Mouse (Mus musculus): ENCODE measurements around the gene Nudt16l1.

The Nudt16l1 gene

DNA sequence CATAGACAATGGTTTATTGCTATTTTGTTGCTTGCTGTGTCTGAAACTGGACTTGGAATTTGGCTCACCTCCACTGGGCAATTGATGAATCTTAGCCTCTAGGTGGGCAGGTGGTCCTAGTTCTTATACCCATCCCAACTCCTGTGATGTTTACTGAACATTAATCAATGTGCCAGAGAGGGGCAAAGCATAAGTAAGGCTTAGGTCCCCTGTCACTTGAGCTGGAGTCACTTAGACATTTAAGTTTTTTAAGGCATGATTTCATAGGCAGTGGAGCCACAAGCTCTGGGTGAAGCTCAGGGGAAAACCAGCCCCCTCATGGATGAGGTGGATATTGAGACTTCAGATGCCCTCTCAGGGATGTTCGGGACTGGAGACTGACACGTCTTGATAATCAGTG lies at the start of gene Nudt16l1:
Nudt16l1 (plus strand) TSS at position 301 of the 400 bp plus-strand sequence.
- DNase-seq (ENCODE audit: low read depth): no peak

- no peak for DNase-seq (ENCODE audit: low read depth)
Measured at GRCm38 (mm10) chr16:4890201-4890709, 48.3 kb upstream of the Nudt16l1 start.

DNA sequence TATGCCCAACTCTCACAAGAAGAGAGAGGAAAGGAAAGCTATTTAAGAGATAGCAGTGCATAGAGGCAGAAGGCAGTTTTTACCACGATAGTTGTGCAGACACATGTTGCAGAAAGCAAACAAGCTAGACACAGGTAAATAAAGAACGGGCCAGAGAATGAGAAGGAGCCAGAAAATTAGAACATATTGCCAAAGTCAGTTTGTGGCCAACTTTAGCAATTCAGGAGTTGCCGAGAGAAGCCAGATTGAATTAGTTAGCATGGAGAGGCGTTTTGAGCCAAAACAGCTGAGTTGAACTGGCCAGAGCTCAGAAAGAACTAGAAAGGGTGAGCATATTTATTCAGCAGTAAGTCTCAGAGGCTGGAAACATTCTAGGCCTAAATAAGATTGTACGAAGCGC lies 46.4 kb upstream of the Nudt16l1 start:
- DNase-seq (ENCODE audit: low read depth): no peak

DNA sequence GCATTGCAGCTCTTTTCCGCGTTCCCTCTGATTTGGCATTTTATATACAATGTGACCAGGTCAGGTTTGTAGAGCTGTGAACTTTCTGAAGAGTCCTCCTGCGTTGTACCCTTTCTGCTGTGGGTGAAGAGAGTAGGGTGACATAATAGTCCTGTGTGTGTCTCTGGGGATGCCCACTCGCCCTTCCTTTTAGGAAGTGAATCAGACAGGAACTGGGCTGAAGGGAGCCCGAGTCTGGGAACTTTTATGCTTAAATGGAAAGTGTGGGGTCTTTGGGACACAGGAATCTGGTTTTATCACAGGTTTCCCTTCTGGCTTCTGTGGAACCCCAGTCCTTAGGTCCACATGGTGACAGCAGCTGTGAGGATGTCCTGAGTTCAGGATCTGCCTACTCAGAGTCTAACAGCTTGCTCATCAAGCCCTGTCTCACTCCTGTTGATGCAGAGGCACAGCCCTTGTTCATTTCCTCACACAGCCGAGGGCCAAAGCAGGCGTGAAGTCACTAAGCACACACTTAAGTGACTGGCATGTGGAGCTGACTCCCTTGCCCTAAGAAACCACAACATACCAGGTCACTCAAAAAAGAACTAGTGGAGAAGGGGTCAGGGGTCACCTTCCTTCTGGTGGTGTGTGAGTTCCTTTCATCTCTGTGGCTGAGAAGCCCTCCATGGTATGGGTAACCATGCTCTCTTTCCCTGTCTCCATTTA lies 44.2 kb upstream of the Nudt16l1 start:
- no peak for DNase-seq (ENCODE audit: low read depth)

DNA sequence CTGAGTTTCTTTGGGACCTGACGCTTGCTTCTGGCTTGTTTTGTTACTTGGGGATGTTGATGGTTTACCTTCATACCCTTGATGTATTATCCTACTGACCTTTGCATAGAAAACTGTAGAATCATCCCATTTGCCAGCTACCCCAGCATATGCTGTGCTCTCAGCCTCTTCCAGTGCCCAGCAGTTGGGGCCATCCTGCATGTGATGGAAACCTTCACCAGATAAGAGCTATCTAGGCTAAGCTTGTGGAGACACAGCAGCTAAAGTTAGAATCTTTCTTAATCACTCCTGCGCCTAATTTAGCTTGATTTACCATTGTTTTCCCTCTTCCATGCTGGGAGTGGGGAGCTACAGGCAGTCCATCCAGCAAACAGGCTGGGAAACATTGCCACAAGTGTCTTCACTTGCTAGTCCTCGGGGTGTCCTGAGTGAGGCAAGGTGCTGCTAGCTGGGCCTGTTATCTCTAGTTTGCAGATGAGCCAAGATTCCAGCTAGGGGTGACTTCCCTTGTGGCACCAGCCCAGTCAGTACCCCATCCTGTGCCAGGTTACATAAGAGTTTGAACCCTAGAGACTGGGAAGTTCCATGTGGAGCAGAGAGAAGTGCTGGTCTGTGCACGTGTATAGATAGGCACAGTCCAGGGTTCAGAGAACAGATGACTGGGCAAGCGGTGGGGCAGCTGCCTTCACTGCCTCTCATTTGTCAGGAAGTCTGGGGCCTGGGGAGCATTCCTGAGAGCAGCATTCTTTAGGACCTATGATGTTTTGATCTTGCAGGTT lies 42.1 kb upstream of the Nudt16l1 start:
- no peak for DNase-seq (ENCODE audit: low read depth)

DNA sequence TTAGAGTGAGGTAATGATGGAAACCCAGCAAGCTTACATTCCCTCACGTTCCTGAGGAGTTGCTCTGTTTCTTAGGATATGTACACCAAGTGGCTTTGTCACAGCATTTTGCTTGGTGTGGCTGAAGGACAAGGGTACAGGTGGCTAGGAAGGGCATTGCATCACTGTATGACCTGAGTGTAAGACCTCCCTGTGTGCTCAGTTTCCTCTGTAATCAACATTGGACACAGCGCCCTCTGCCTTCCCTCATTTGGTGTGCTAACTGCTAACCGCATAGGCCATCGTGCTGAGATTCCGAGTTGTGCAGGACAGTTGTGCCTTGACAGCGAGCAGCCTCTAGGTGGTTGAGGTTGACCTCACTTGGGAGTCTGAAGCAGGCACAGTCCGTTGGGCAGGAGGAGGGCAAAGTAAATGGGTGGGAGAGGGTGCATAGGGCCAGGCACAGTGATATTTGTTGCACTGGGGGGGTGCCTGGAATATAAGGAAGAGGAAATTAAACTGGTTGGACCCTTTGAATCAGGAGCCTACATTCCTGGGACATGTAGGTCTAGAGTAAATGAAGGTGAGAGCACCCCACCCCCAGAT lies 41.3 kb upstream of the Nudt16l1 start:
- DNase-seq (ENCODE audit: low read depth): no peak

DNA sequence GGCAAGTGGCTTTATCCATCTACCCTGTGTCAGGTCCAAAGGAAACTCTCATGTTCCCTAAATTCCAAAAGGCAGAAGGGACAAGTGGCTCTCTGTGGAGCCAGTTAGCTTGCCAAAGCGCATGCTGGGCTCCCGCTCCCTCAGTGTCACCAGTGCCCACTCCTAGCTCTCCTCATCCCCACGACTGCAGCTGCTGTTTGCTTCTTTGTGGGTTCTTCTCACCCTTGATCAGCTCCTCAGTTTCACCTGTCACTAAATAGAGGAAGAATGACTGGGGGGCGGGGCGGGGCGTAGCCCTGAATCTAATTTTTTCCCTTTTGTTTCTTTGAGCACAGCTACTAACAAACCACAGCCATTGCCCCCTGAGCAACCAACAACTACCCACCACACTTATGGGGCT lies 39.7 kb upstream of the Nudt16l1 start:
- DNase-seq (ENCODE audit: low read depth): no peak

DNA sequence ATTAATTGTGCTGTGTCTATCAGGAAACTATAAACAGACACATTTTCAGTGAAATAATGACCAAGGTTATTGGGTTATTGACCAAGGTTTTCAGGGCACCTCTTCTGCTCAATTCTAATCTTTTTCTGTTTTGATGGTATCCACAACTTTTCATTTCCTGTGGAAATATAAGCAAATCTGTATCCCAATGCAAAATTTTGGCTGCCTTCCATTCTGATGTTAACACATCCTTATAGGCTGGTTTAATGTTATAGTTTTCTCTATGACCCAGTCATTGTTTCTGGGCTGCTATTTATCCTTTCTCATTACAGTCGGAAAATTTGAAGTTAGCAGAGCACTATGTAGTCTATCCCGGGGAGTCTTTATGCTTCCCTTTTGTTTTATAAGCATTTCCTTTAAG lies 38.9 kb upstream of the Nudt16l1 start:
- DNase-seq (ENCODE audit: low read depth): no peak

DNA sequence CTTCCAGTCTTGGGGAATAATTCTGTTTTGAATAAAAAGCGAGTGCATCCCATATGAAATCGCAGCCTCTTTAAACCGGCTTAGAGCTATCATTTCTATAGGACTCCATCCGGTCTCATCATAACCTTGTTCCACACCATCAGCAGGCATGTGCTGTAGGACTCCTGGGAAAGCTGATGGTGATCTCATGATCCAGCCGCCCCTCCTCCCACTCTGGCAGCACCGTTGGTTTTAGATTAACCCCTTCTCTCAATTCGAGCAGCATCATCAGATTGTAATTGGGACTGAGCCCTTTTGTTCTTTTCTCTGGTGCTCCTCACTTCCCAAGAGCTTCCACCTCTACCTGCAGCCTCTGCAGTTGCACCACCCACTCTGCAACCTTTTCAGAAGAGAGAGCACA lies 37.4 kb upstream of the Nudt16l1 start:
- DNase-seq (ENCODE audit: low read depth): no peak

GRCm38 (mm10) chr16:4902390-4902789 lies 36.2 kb upstream of the Nudt16l1 start:
- DNase-seq (ENCODE audit: low read depth): no peak

GRCm38 (mm10) chr16:4903491-4904102 lies 35.0 kb upstream of the Nudt16l1 start:
- DNase-seq (ENCODE audit: low read depth): no peak

GRCm38 (mm10) chr16:4904878-4905277 lies 33.7 kb upstream of the Nudt16l1 start:
- DNase-seq (ENCODE audit: low read depth): no peak

DNA sequence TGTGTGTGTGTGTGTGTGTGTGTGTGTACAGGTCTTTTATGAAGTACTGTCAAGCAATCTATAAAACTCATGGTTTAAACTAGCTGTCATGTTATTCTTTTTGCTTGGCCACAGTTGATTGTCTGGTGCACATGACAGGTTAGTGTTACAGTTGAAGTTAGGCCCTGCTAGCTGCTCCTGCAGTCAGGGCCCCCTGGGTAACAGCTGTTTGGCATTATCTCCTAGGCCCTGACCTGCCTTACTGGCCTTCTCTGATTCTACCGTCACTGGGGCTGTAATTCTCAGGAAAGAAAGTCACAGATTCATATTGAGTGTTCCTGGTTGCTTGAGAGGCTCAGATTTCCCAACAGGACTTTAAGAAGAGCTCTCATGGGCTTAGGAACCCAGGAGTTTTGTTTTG lies 33.0 kb upstream of the Nudt16l1 start:
- no peak for DNase-seq (ENCODE audit: low read depth)

GRCm38 (mm10) chr16:4906559-4906958 lies 32.0 kb upstream of the Nudt16l1 start:
- no peak for DNase-seq (ENCODE audit: low read depth)

DNA sequence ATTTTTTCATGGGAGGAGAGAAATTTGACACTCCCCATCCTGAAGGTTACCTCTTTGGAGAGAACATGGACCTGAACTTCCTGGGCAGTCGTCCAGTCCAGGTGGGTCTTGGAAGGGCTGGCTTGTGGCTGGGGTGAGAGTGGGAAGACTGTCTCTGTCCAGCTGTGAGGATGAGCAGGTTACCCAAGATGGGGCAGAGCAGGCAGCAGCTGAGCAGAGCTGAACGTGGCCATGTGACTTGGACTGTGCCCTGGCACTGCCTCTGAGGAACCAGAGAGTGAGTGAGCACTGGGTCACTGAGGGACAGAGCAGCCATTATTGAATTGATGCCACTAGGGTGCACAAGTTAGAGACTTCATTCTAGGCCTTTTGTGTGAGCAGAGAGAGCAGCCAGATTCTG lies 31.2 kb upstream of the Nudt16l1 start:
- DNase-seq (ENCODE audit: low read depth): no peak

GRCm38 (mm10) chr16:4907972-4908371 lies 30.6 kb upstream of the Nudt16l1 start:
- peak; percentile 33 for DNase-seq (ENCODE audit: low read depth)

DNA sequence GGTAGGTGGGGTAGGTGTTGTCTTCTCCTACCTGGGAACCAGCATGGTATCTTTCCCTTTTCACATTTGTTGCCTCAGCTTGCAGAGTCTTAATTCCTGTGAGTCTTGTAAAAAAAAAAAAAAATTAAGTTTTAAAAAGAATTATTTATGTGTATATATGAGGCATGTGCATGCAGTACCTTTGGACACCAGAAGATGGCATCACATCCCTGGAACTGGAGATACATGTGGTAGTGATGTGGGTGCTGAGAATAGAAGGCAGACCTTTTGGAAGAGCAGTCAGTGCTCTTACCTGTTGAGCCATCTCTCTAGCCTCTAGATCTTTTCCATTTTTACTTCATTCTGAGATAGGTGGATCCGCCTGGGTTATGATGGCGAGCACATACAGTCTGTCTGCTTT lies 28.8 kb upstream of the Nudt16l1 start:
- DNase-seq (ENCODE audit: low read depth): peak; percentile 48

GRCm38 (mm10) chr16:4910758-4911157 lies 27.8 kb upstream of the Nudt16l1 start:
- no peak for DNase-seq (ENCODE audit: low read depth)

DNA sequence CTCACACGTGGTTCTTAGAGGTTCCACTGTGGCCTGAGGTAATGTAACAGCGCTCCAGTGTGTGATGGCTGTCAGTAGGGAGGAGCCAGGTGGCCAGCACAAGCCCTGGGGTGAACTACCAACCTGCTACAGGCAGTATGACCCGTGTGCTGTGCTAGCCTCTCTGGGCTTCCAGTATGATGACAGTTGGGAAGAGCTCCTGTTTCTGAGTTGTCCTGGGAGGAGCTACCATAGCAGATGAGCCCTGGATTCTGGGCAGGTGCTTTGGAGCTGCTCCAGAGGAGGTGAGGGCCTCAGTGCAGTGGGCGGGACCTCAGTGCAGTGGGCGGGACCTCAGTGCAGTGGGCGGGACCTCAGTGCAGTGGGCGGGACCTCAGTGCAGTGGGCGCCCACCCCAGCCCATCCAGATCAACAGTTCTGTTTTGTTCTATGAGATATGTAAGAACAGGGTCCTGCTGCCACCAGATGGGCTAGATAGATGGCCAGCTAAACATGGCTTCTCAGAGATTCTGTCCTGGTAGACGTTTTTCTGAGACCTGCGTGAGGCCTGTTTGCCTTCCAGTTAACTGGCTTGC lies 26.4 kb upstream of the Nudt16l1 start:
- no peak for DNase-seq (ENCODE audit: low read depth)

GRCm38 (mm10) chr16:4912907-4913782 lies 25.4 kb upstream of the Nudt16l1 start:
- DNase-seq (ENCODE audit: low read depth): peak; percentile 63
